Mouse (Mus musculus): Measurements from ENCODE around the gene Ulk1.
"Not testable (repeated sequence)": the region's sequence is repeated elsewhere in the genome, so short reads cannot be mapped to it uniquely, and the experiment has no call there.

Ulk1 gene

DNA sequence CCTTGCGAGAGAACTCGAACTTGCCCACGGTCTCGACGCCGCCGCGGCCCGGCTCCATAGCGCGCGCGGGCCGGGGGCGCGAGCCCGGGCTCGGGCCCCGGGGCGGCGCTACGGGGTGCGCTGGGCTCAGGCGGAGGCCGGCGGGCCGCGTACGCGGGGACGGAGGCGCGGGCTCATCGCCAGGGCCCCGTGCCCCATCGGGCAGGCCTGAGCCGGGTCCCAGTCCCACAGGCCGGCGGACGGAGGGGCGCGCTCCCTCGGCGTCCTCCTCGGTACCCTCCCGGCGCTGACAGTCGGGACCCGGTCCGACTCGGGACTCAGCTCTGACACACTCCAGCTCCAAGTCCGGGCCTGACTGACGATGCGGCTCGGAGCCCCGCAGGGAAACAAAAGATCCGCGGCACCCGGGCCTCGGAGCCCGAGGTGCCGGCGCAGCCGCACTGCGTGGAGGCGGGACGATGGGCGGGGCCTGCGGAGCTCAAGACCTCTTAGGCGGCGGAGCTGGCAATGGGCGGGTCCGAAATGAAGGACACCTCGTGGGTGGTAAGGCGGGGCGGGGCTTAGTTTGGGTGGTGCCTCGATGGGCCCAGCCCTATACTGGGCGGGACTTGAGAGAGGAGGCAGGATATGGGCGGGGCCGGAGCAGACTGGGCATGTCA lies at the start of gene Ulk1:
Gene Ulk1 (minus strand): TSS at position 431 of the 659 bp plus-strand sequence.
- peak; percentile 99 for DNase-seq (ENCODE audit: low spot score in 2 of 2)

DNA sequence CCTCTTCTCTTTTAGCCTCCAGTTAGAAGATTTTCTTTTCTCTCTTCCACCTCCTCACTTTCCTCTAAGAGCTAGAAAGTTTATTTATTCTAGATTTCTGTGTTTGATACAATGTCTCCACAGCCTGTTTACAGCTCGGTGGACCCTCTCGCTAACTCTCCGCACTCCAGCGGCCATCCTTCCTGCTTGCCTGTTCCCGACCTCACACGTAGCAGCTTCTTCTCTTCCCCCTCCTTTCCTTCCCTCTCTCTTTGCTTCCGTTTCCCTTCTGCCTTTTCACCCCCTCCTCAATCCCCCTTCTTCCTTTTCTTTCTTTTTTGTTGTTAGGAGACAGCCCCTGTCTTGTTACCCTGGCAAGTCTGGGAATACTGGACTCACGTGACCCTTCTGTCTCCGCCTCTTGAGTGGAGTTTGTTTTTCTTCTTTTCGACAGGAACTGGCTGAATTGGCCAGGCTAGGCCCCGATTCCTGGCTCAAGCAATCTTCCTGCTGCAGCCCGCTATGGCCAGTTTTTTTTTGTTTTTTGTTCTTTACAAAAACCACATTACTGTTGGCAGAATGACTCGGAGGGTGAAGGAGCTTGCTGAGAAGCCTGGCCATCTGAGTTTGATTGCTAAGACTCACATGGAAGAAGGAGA lies 49.2 kb upstream of the Ulk1 start:
- peak; percentile 20 to 49 for DNase-seq (ENCODE audit: low spot score in 2 of 2)

DNA sequence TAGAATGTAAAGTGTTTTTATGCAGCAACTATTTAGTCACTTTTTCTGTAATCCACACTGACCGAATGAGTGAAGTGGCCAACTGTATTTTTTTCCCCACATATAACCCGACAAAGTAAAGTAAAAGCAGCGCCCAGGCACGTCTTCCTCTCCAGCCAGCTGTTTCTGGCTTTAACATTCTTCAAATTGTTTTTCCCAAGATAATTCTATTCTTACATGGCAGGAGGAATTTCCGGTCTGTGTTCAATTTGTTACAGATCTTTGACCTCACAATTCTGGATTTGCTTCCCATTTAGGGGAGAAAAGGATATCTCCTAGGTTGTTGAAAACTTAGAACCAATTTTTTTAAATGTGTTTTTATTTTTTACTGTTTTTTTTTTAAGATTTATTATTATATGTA lies 47.2 kb upstream of the Ulk1 start:
- no peak for DNase-seq (ENCODE audit: low spot score in 2 of 2)

DNA sequence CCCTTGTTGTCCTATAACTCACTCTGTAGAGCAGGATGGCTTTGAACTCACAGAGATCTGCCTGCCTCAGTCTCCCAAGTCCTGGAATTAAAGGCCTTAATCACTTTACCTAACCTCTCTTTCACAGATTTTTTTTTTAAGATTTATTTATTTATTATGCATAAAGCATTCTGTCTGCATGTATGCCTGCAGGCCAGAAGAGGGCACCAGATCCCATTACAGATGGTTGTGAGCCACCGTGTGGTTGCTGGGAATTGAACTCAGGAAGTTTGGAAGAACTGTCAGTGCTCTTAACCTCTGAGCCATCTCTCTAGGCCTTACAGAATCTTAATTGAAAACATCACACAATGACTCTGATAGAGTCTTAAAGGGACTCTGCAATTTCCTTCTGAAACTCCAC lies 43.1 kb upstream of the Ulk1 start:
- no peak for DNase-seq (ENCODE audit: low spot score in 2 of 2)

DNA sequence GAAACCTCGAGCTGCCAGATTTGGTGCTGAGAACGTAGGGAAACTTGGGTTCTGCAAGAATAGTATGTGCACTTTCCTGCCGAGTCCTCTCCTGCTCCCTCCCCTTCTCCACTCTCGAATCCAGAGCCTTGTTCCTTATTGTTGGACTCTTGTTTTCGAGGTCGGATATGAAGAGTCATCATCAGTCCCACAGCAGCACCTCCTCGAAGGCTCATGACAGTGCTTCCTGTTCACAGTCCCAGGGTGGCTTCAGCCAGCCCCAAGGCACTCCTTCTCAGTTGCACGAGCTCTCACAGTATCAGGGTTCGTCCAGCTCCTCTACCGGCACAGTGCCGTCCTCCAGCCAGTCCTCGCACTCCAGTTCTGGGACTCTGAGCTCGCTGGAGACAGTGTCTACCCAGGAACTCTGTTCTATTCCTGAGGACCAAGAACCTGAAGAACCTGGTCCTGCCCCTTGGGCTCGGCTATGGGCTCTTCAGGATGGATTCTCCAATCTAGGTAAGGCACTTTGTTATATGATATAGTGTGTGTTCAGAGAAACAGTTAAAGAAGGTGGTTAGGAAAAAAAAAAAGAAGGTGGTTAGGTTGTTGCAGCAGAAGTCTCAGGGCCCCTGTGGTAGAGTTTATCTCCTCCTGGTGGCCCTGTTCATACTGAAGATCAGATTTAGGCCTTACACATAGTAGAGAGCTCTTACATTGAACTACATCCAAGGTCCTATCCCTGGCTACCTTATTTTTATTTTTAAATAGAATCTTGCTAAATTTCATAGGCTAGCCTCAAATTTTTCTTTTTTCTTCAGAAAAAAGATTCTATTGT lies 31.4 kb upstream of the Ulk1 start:
- DNase-seq (ENCODE audit: low spot score in 2 of 2), result no peak

DNA sequence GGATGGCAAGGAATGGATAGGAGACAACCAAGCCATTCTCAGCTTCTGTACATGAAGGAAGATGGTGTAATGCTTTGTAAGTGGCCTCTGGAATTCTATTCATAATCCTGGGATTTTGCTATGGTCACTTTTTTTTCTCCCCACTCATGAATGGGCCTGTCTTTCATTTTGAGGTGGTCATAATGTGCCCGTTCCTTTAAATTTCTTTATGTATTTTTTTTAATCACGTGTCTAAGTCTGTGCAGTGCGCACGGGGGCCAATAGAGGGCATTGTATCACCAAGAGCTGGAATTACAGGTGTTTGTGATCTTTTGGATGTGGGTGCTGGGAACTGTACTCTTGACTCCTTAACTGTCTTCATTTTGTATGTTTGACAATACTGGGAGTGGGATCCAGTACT lies 30.6 kb upstream of the Ulk1 start:
- peak in 1 of 2 experiments; percentile 29 for DNase-seq (ENCODE audit: low spot score in 2 of 2)

DNA sequence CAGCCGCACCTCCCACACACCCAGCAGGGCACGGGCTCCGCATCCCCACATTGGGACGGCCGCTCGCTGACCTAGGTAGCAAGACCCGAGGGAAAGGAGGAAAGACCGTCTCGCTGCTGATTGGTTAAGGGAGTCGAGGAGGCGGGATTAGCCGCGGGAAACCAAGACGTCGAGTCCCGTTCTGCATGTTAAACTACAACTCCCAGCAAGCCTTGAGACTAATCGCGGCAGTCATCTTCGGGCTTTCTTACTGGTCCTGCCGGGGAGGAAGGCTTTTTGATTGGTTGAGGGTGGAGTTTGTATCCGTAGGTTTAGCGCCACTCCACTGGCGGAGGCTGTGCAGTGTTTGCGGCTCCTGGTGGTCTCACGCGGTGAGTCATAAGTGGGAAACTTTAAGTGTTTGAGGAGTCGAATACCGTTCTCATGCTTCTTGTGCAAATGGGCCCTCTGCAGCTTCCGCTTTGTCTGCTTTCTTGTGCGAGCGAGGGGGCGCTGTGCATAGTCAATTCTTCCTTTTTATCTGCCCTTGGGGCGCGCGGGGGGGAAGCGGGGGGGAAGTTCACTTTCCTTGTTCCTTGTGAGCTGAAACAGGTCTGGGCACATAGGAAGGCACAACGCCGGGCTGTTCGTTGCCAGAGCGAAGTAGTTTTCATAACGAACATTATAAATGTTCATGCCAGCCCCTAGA lies 29.9 kb upstream of the Ulk1 start, which contains the start of the genes Hscb and Chek2:
Gene Hscb (minus strand): TSS at position 100 of the 688 bp plus-strand sequence.
Gene Chek2 (plus strand): TSS at position 302 of the 688 bp plus-strand sequence.
- DNase-seq (ENCODE audit: low spot score in 2 of 2), result peak; percentile 93 to 96

DNA sequence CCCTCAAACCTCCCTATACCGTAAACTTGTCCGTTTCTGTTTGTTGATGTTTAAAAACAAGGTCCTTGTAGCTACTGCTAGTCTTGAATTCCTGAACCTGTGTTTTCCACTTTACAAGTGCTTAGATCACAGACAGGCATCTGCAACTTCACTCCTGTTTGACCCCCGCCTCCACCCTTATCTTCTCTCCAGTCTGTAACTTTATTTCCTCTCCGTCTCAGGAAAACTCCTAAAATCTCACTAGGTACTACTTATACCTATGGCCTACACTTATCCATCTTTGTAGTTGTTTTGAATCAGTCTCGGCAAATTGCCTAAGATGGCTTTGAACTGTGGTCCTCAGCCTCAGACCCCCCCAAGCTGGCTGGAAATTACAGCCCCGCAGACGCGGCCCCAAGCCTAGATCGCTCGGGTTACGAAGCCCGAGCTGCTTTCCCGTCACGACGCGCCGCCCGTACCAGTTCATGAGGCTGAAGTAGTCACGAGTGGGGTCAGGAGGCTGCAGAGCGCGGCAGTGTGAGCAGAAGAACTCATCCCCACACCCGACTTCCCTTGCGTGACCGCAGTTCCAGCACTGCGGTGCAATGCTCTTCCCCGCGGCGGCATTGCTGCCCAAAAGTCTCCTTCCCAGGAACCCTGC lies 29.3 kb upstream of the Ulk1 start:
- no peak for DNase-seq (ENCODE audit: low spot score in 2 of 2)

DNA sequence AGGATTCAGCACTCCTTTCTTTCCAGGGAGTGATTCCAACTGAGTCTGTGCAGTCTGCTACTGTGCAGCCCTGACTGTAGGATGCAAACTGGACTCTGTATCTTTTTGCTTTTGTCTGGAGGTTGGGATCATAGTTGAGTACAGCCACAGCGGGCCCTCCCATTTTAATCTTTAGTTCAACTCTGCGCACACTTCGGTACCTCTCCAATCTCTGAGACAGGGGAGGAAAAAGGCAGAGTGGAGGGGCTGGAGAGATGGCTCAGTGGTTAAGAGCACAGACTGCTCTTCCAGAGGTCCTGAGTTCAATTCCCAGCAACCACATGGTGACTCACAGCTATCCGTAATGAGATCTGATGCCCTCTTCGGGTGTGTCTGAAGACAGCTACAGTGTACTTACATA lies 28.1 kb upstream of the Ulk1 start:
- DNase-seq (ENCODE audit: low spot score in 2 of 2), result not testable (repeated sequence)

DNA sequence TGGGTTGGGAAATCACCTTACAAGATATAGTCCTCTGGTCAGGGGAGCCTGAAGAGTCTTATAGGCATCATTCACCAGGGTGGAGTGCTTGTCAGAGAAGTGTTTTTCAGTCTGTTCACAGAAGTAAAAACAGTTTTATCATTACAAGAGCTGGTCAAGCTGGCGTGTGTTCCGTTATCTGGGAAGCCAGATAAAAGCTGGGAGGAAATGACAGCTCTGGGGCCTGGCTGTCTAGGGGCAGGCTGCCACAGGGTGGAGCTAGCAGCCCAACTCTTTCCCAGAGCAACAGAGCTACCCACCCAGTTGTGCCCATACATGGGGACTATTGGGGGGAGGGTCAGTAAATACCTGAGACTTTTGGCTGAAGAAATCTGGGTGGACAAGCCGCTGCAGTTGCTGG lies 26.1 kb upstream of the Ulk1 start:
- DNase-seq (ENCODE audit: low spot score in 2 of 2), result peak in 1 of 2 experiments; percentile 17

DNA sequence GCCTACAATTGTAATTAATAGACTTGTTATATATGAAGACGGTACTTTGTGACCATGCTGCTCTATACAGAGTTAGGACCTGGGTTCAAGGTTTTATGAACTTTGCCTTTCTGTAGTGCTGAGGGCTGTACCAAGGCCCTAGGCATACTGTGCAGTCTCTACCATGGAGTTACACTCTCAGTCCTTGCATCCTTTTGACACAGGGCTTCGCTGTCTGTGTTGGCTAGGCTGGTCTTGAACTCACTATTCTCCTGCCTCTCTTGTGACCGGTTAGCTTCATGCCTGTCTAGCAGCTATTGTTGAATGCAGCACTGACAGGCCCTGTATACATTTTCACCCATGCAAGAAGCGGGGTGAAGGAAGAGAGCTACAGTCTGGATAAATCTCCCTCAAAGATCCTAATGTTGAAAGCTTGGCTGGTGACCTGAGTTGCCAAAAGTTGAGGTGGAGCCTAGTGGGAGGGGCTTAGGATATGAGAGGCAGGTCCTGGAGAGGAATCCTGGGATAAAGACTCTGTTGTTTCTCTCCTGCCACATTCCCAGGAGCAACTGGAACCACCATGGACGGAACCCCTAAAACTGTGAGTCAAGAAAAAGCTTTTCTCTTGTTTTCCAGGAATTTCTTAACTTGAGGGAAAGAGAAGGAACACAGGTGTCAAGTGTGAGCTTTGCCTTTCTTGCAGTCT lies 21.3 kb upstream of the Ulk1 start:
- no peak for DNase-seq (ENCODE audit: low spot score in 2 of 2)

DNA sequence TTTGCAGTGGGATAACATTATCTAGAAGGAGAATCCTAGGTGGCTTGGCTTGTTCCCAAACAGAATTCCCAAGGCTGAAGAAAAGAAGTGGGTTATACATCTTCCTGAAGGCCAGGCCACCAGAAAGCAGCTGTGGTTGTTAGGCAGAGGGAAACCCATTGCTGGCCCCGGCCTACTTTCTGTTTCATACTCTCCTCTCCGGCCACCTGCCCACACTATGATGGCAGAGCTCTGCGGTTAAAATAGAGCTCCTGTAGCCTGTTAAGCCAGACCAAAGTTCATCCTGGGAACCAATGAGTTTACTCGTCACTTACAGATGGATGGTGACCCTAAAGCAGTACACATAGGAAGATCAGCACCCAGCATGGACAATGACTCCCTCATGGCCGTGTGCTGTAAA lies 17.7 kb upstream of the Ulk1 start:
- DNase-seq (ENCODE audit: low spot score in 2 of 2), result no peak

DNA sequence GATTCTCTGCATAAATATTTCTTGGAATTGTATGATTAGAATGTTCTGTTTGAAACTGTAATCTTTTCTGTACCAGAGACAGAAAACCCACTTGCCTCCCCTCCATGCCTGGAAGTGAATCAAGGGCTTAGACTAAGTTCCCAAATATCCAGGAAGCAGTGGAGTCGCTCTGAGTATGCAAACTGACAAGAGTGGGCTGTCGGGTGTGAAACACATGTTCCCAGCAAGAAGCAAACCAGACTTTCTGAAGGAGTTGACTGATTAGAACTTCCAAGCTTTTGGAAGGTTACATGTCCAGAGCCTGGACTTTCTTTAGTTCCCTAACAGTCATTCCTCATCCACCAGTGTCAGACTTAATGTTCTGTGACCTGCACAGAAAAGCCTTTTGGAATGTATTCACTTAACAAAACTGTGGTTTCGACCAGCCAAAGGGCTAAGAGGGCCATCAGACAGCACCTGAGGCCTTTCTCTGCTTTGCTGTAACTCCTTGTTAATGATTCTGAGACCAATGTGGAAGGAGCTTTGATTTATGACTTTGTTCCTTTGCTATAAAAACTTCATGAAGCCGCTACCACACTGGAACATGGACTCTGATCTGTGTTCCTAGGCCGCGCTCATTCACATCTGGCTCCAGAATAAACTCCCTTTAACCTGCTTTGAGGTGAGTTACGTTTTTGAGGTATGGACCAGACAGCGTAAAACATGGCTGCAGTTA lies 17.0 kb upstream of the Ulk1 start:
- DNase-seq (ENCODE audit: low spot score in 2 of 2), result no peak

DNA sequence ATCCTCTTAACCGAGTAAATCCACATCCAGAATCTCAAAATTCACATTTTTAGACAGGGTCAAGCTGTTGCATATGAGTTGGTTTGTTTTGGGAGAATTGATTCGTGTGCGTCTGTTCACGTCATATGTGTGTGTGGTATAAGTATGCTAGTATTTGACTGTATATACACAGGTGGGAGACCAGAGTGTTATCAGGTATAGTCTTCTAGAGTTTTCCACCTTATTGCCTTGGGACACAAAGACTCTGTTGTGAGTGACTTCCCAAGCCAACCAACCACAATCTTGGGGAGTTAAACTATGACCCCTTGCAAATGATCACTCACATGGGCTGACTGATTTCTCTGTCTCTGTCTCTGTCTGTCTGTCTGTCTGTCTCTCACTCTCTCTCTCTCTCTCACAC lies 14.5 kb upstream of the Ulk1 start:
- DNase-seq (ENCODE audit: low spot score in 2 of 2), result no peak

DNA sequence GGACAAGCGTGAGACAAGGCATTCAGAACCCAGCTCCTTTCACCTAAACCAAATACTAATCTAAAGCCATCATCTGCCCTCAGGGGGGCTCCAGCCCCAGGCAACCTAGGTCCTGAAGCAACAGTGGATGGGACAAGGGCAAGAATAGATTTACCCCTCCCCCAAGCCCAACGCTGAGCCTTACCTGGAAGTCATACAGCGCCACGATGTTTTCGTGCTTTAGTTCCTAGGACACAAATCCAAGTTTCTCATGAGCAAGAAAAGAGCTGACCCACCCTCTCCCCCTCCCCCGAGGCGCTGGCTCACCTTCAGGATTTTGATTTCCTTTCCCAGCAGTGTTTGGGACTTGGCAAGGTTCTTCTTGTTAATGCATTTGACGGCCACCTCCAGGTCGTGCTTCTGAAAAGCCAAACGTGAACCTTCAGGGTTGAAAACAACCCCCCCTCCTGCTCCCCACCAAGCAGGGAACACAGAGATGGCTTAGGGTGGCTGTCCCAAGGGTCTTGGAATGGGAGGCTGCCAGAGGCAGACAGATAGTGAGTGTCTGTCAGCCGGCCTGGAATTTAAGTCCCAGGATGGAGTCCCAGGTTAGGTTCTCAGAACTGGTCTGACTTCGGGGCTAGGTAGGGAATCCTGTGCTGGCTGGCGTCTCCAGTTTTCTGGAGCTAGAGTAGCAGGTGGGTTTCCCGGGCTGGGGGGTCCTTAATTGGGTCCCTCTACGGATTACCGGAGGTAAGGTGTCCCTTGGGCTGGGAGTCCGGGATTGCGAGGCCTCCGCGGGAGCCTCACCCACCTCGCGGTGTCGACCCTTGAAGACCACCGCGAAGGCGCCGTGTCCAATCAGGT lies 853 bp downstream of the Ulk1 start:
- DNase-seq (ENCODE audit: low spot score in 2 of 2), result peak in 1 of 2 experiments; percentile 43

DNA sequence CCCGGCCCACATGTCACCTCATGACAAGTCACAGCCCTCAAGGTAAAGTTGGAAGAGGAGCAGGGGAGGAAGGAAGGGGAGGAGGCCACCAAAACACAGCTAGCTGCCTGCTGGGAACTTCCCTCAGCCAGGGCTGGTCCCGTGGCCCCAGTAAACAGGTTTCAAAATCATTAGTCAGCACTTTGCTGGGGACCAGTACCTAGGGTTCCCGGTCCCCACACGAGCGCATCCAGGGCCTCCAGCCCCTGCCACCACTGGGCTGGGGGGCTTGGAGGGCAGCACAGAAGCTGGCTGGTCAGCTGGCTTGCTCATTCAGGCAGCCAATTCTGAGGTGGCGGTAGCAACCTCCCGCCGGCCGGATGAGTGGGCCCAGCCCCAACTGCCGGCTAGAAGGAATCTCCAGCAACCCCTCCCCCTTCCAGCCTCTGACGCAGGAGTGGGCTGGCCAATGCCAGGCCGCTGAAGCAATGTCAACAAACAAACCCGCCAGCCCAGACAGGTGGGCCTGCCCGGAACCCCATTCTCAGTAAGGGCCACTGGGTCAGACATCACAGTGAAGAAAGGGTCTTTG lies 1.8 kb downstream of the Ulk1 start:
- DNase-seq (ENCODE audit: low spot score in 2 of 2), result peak; percentile 89

DNA sequence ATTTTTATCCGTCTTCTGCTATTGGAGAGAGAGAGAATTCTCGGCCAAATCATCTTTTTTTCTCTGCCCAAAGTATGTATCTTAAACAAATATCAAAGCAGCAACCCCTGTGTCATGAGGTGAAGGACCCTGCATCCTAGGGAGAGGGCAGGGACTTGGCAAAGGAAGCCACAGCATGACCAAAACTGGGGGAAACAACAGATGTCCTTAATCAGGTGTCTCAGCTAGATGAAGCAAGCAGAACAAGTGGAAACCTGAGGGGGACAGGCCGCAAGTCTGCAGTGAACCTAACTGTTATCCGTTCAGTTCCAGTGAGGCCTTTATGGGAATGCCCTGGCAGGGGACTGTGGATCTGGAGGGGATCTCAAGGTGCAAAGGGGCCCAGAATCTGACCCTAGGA lies 2.4 kb downstream of the Ulk1 start:
- DNase-seq (ENCODE audit: low spot score in 2 of 2), result no peak

DNA sequence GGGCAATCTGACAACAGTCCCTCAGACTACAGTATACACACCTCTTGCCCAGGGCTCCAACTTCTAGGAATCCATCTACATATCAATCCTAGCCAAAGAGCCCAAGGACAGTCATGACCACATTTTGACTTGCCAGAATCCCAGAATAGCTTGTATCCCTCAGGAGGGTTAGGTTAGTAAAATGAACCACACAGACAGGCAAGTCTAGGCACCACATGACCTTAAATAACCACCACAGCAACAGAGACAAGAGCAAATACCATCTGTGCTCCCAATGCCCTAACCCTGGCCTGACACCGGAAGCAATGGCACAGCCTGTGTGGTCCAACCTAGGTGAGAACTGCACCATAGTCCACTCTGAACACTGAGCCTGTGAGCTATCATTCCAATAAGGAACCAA lies 3.2 kb downstream of the Ulk1 start:
- DNase-seq (ENCODE audit: low spot score in 2 of 2), result no peak

DNA sequence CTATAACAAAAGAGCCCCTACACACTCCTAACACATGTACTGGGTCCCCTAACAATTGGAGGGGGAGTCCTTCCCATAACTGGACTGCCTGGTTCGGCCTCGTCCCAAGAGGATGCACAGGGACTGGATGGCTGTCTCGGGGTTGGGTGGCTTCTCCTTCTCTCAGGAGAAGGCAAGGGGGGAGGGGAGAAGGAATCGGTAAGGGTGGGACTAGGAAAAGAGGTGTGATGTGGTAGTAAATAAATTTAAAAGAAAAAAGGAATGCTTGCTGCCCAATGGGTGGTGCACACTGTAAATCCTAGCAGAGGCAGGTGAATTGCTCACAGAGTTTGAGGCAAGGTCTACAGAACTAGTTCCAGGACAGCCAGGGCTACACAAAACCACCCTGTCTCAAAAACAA lies 3.7 kb downstream of the Ulk1 start:
- DNase-seq (ENCODE audit: low spot score in 2 of 2), result no peak

All from urinary bladder, adult 18-20 months (tissue).